Mouse (Mus musculus): ENCODE results near the gene Ankrd17.

Gene Ankrd17

GRCm38 (mm10) chr5:90366121-90367066 is at the start of gene Ankrd17:
TSS of gene Ankrd17 (minus strand) at chr5:90366577.
- DNase-seq (ENCODE audit: low spot score): peak; percentile 90

GRCm38 (mm10) chr5:90414925-90415295 is 48.5 kb upstream of the Ankrd17 start:
- no peak for DNase-seq (ENCODE audit: low spot score)

GRCm38 (mm10) chr5:90414142-90414924 is 48.0 kb upstream of the Ankrd17 start:
- DNase-seq (ENCODE audit: low spot score): no peak

- DNase-seq (ENCODE audit: low spot score): no peak
Observed at GRCm38 (mm10) chr5:90405210-90405609, 38.8 kb upstream of the Ankrd17 start.

- DNase-seq (ENCODE audit: low spot score): no peak
Observed at GRCm38 (mm10) chr5:90396817-90397216, 30.4 kb upstream of the Ankrd17 start.

GRCm38 (mm10) chr5:90394322-90394721 is 27.9 kb upstream of the Ankrd17 start:
- no peak for DNase-seq (ENCODE audit: low spot score)

- no peak for DNase-seq (ENCODE audit: low spot score)
Observed at GRCm38 (mm10) chr5:90393764-90394163, 27.4 kb upstream of the Ankrd17 start.

GRCm38 (mm10) chr5:90383080-90383479 is 16.7 kb upstream of the Ankrd17 start:
- DNase-seq (ENCODE audit: low spot score): peak; percentile 18

GRCm38 (mm10) chr5:90381458-90381857 is 15.1 kb upstream of the Ankrd17 start:
- DNase-seq (ENCODE audit: low spot score): no peak

- no peak for DNase-seq (ENCODE audit: low spot score)
Observed at GRCm38 (mm10) chr5:90373708-90374107, 7.3 kb upstream of the Ankrd17 start.

- no peak for DNase-seq (ENCODE audit: low spot score)
Observed at GRCm38 (mm10) chr5:90370401-90370800, 4.0 kb upstream of the Ankrd17 start.

- no peak for DNase-seq (ENCODE audit: low spot score)
Observed at GRCm38 (mm10) chr5:90367067-90367303, 608 bp upstream of the Ankrd17 start, which contains the start of gene Gm9958. TSS of gene Gm9958 (plus strand) at chr5:90367204.

GRCm38 (mm10) chr5:90365141-90365951 is 1.0 kb downstream of the Ankrd17 start:
- DNase-seq (ENCODE audit: low spot score): peak; percentile 72

GRCm38 (mm10) chr5:90364526-90364925 is 1.9 kb downstream of the Ankrd17 start:
- DNase-seq (ENCODE audit: low spot score): peak; percentile 86

GRCm38 (mm10) chr5:90355824-90356223 is 10.6 kb downstream of the Ankrd17 start:
- no peak for DNase-seq (ENCODE audit: low spot score)

GRCm38 (mm10) chr5:90353552-90354317 is 12.6 kb downstream of the Ankrd17 start:
- no peak for DNase-seq (ENCODE audit: low spot score)

GRCm38 (mm10) chr5:90346877-90347276 is 19.5 kb downstream of the Ankrd17 start:
- no peak for DNase-seq (ENCODE audit: low spot score)

GRCm38 (mm10) chr5:90340847-90341246 is 25.5 kb downstream of the Ankrd17 start:
- no peak for DNase-seq (ENCODE audit: low spot score)

GRCm38 (mm10) chr5:90339953-90340343 is 26.4 kb downstream of the Ankrd17 start:
- no peak for DNase-seq (ENCODE audit: low spot score)

GRCm38 (mm10) chr5:90339129-90339952 is 27.0 kb downstream of the Ankrd17 start:
- DNase-seq (ENCODE audit: low spot score): peak; percentile 73

Measured in embryo, embryonic 10.5 days (tissue).